Mouse (Mus musculus): ENCODE measurements around the gene 2810004N23Rik.

Gene 2810004N23Rik

DNA sequence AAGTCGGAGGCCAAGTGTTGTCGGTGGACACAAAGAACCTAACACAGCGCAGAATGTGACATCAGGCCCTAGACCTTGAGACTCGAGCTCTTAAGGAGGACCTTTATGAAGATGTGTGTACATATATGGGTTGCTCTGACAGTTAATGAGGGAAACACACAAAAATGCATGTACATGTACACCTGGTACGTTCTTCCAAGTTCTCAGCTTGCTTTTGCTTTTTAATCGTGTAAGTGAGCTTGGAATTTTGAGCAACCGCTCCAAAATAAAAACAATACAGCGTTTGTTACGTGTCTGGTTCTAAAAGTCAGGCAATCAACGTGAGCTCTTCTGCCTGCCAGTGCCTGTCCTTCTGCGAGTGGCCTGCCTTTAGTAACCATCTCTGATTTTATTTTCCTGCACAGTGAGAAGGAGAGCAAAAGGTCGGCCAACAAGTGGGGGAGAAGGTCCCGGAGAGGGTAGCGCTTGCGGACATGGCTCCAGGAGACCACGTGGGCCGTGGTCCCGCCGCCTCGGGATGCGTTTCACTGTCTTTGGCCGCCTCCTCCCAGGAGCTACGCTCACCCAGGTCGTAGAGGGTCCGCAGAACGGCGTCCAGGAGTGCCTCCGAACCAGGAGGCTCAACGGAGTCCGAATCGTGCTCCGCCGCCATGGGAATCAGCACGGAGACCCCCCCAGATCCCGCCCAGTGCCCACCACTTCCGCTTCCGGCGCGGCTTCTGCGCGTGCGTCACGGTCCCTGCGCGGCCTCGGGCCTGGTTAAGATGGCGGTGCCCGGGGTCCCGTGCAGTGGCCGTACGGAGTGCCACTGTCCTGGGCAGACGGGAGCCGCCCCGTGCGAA, at the start of gene 2810004N23Rik, which contains the start of gene Gnpat:
2810004N23Rik (minus strand) TSS at position 800 of the 842 bp plus-strand sequence.
Gnpat (plus strand) TSS at position 713 of the 842 bp plus-strand sequence.
- peak; percentile 93 to 95 for DNase-seq (ENCODE audit: low spot score in 2 of 2)

- DNase-seq (ENCODE audit: low spot score in 2 of 2), result no peak
These were observed 49.3 kb upstream of the 2810004N23Rik start for GRCm38 (mm10) chr8:124911938-124912872.

DNA sequence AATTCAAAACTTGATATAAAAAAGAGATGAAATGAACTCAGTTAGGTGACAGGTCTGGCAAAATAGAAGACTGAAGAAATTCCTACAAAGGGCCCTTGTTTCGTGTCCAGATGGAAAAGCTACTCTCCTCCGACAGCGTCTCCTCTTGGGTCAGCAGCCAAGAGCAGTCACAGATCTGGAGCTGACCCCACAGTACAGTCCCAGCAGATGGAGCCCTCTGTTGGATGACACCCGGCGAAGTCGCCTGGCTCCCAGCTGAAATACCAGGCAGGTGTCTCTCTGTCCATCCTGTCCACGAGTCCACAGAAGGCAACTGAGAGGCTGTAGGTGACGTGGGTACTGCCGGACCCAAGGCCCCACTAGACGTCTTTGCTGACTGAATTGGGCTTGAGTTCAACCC, 47.4 kb upstream of the 2810004N23Rik start:
- DNase-seq (ENCODE audit: low spot score in 2 of 2), result no peak

DNA sequence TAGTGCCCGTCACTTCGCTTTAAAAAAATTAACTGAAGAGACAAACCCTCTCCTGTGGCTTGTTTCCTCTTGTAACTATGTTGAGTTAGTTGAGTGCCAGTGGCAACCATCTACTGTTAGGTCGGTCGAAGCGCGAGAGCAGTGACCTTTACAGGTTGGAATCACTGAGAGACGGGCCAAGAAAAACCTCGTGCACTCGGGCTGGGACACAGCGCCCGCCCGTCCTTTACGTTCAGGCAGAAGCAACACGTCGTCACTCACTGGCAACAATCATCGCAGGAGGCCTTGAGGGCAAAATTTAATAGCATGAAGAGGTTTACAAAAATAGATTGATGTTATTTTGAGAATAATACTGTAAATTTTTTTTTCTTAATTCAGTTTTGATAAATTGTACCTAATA, 47.0 kb upstream of the 2810004N23Rik start:
- DNase-seq (ENCODE audit: low spot score in 2 of 2), result peak; percentile 57 to 74

DNA sequence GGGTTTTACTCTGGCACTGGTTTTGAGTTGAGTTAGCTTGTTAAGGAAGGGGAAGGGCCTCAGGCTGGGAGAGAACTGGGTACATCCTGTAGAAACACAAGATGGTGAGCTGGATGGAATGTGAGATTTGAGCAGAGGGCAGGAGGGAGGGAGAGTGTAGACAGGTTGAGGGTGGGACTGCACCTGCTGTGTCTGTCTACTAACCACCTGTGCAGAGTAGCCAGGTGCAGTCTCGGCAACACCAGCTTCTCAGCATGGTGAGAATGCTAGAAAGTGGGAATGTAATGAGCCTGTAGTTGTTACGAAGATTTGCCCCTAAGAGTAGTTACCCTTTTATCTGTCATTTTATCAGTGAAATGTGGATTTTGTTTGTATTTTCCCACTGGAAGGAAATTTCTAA, 42.6 kb upstream of the 2810004N23Rik start:
- DNase-seq (ENCODE audit: low spot score in 2 of 2), result no peak

DNA sequence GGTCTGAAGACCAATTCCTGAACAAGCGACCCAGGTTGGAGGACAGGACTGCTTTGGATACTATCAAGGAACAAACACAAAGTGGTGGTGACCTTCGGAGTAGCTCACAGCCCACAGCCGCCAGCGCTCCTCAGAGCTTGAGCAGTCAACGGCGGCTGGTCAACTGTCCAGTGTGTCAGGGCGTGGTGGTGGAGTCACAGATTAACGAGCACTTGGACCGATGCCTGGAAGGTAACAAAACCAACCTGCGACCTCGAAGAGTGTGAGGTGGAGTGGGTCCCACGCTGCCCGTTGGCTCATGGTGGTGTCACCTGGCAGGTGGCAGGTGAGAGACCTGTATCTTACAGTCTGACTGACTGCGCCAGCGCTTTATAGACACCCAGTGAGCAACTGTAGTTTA, 40.3 kb upstream of the 2810004N23Rik start:
- DNase-seq (ENCODE audit: low spot score in 2 of 2), result no peak

DNA sequence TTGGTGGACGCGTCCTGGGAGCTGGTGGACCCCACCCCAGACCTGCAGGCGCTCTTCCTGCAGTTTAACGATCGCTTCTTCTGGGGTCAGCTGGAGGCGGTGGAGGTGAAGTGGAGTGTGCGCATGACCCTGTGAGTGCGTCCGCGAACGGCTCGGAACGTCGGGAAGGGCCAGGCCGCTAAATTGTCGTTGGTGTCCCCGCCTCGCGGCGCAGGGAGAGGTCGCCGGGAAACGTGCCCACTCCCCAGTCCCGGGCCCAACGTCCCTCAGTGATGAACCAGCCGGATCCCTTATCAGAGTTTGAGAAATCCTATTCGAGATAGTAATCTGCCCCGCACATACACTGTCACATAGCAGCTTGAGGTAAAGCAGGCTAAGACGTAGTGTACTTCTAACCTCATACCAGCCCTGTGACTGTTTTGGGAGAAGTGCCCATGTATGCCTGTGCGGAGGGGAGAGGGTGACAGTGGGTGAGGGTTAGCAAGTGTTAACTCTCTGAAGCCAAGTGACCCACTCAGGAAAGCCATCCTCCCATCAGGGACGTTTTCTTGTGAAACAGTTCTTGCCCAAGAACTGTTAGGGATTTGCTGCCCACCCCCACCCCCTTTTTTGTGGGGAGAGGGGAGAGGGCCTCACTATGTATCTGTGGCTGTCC, 35.5 kb upstream of the 2810004N23Rik start:
- no peak for DNase-seq (ENCODE audit: low spot score in 2 of 2)

- DNase-seq (ENCODE audit: low spot score in 2 of 2), result peak; percentile 96
These were observed 34.7 kb upstream of the 2810004N23Rik start, which contains the start of the genes Exoc8 and Sprtn for GRCm38 (mm10) chr8:124897386-124898250. Gene Exoc8, minus strand, starts transcription at chr8:124897705. Gene Sprtn, plus strand, starts transcription at chr8:124897886.

GRCm38 (mm10) chr8:124896632-124897385, 33.9 kb upstream of the 2810004N23Rik start:
- peak; percentile 75 to 82 for DNase-seq (ENCODE audit: low spot score in 2 of 2)

DNA sequence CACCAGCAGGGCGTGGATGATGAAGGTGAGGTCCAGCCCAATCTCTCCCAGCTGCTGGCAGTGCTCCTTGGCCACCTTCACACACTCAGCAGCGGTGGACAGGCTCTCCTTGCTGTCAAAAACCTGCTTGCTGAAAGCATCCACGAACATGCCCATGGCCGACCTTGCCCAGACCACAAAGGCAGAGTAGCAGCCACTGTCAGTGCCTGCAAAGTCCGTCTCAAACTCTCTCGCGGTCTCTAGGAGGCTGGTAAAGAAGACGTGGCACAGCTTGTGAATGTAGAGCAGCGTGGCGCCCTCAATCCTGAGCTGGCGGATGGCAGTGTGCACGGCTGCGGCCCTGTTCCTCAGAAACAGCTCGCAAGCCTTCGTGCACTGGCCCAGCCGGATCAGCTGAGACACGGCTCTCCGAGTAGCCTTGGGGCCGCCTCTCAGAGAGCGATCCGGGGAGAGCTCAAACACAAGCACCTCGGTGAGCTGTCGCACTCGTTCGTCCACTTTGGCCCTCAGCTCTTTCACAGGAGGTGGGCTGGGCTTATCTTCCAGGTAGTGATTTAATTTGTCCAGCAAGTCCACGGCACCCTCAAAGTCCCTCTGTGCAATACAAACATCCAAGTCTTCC, 33.2 kb upstream of the 2810004N23Rik start:
- no peak for DNase-seq (ENCODE audit: low spot score in 2 of 2)

DNA sequence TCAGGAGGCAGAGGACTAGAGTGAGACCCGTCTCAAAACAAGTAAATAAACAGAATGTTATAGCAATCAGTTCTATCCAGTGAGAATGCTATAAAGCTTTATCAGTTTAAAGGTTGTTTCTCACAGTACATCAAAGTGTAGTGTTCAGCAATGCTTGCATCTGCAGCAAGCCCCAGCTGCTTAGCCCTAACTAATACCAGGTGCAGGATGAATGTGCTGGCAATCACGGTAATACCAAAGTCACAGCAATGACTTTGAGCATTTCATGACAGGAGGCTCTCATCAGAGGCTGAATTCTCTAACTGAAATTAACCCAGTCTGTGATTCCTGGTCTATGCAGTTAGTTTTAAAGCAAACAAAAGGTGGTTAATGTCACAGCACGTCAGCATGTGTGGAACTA, 29.7 kb upstream of the 2810004N23Rik start:
- DNase-seq (ENCODE audit: low spot score in 2 of 2), result no peak

- no peak for DNase-seq (ENCODE audit: low spot score in 2 of 2)
These were observed 25.5 kb upstream of the 2810004N23Rik start for GRCm38 (mm10) chr8:124888385-124888784.

DNA sequence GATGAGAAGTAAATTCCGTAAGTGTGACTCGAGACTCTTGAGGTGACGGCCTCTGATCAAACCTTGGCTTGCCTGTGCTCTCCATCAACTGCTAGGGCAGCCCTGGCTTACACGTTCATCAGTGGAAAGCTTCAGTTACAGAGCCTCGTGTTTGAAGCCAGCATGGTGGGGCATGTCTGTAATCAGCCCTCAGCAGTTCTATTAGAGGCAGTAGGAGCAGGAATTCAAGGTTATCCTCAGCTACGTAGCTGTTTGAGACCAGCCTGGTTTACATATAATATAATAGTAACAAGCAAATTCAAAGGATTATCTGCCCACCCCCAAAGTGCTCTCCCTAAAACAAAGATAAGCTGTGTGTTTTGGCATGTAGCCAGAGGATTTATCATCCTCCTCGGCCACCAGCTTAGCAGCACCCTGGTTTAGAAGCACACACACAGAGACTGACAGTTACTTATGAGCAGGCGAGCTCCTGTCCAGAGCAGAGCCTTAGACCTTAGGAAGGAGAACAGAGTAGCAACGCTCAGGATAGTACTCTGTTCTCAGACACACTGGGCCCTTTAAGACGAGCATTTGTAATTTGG, 16.1 kb upstream of the 2810004N23Rik start:
- no peak for DNase-seq (ENCODE audit: low spot score in 2 of 2)

GRCm38 (mm10) chr8:124878141-124878540, 15.2 kb upstream of the 2810004N23Rik start:
- DNase-seq (ENCODE audit: low spot score in 2 of 2), result no peak

DNA sequence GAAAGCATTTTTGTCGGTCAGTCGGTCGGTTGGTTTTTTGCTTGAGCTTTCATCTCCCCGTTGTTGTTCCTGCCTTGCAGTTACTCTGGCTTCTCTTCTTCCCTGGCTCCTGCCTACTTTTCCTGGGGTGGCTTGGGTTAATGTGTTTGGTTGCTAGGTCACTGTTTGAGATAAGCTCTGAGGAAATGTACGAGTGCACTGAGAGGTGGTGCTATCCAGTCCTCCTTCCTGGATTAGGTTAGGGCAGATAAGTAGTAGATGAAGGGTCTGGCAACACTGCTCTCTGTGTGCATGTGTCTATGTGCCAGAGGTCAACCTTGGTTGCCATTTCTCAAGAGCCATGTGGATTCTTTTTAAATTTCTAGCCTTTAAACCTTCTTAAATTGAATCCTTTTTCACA, 9.8 kb upstream of the 2810004N23Rik start:
- DNase-seq (ENCODE audit: low spot score in 2 of 2), result peak in 1 of 2 experiments; percentile 36

DNA sequence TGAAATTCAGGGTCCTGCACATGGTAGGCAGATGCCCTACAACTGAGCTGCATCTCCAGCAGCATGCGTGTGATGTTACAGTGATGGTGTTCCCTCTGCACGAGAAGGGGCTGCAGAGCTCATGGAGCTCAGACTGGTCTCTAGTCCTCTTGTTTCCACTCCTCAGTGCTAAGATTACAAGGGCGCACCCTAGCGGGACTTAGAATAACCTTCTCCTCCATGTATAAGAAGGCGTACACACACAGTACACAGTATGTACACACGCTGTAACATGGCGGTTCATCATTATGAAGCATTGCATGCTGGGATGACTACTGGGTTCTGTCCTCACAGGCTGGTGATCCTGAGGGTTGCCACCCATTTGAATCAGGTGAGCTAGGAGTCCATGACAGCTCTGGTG, 9.2 kb upstream of the 2810004N23Rik start:
- DNase-seq (ENCODE audit: low spot score in 2 of 2), result no peak

- no peak for DNase-seq (ENCODE audit: low spot score in 2 of 2)
These were observed 8.6 kb upstream of the 2810004N23Rik start for GRCm38 (mm10) chr8:124871474-124871873.

DNA sequence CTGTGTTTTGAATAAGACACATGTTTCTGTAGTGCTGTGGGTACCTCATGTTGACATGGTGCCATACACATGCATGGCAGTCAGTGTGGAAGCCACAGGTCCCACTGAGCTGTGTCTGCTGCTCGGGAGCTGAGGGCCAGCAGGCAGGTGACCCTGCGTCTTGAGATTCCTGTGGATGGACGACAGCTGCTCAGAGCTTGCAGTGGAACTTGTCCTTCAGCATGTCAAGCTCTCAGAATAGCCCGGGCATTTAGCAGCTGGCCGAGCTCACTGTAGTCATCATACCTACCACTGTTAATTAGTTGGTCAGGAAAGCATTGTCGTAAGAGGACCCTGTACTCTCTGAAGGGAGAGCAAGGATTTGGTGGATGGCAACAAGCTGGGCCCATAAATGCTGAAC, 6.8 kb upstream of the 2810004N23Rik start:
- DNase-seq (ENCODE audit: low spot score in 2 of 2), result peak in 1 of 2 experiments; percentile 33

DNA sequence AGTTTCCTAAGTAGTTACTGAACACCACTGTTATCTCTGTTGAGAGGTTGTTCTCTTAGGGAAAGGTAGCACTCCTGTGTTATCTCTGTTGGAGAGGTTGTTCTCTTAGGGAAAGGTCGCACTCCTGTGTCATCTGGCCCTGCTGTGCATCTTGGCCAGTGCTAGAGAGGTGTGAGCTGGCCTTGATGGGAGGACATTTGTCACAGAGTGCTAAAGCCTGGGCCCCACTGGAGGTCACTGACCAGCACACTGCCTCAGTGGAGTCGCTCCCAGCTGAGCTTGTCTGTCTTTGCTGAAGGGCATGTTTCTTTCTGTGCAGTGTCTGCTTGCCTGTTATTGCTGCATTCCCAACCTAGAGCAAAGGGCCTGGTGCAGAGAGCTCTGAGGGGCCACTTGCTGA, 4.2 kb upstream of the 2810004N23Rik start:
- no peak for DNase-seq (ENCODE audit: low spot score in 2 of 2)

Measured in heart, adult 9 months (tissue).